Mouse (Mus musculus) liver, embryonic 14.5 days (tissue): Measurements from ENCODE around the gene Pwwp2b. TPM values are rescaled to one million over a fixed set of nuclear protein-coding genes. Genes with fewer than 3 reads are reported as not detected.

Experiments
- ATAC-seq: fragments of 200-750 bp; cut with Nextera tagmentation; 2 replicates; pipeline ENCODE4 v1.8.0; 2017; ENCODE audit warnings: moderate number of reproducible peaks, mild to moderate bottlenecking, moderate library complexity; ENCODE audit not compliant: insufficient read depth
- DNase-seq, 3 experiments: peaks; one replicate each; pipeline ENCODE4 v3.0.0-alpha.2; 2012 to 2013; ENCODE audit warnings: low read depth in 3 of 3, low spot score in 3 of 3
- H3K27ac ChIP-seq: fragments of 300-500 bp; sonication (generic); 2 replicates; pipeline ENCODE4 v1.5.1; 2014; ENCODE audit warnings: moderate library complexity, mild to moderate bottlenecking, control low read depth, inconsistent platforms
- H3K27me3 ChIP-seq: fragments of 300-500 bp; sonication (generic); 2 replicates; pipeline ENCODE4 v1.6.1; 2014; ENCODE audit warnings: mild to moderate bottlenecking, low read length, moderate library complexity; ENCODE audit not compliant: control insufficient read depth, insufficient read depth
- H3K36me3 ChIP-seq: fragments of 300-500 bp; sonication (generic); replicated peaks from 2 replicates; pipeline ENCODE4 v1.6.1; 2014; ENCODE audit warnings: low read depth; ENCODE audit not compliant: control insufficient read depth, insufficient read depth
- H3K4me1 ChIP-seq, 2 experiments: fragments of 200-500 bp in 1 of 2; fragments of 300-500 bp in 1 of 2; sonication (generic) in 1 of 2; replicated peaks; 2 replicates each; pipeline ENCODE4 v1.6.1; 2012 to 2014; ENCODE audit warnings: antibody characterized with exemption in 1 of 2, inconsistent platforms in 1 of 2, low read length in 1 of 2; ENCODE audit not compliant: control insufficient read depth in 2 of 2, insufficient read depth in 2 of 2
- H3K4me2 ChIP-seq: fragments of 300-500 bp; sonication (generic); 2 replicates; pipeline ENCODE4 v1.6.1; 2014; ENCODE audit warnings: low read depth, mild to moderate bottlenecking, control low read depth, moderate library complexity
- H3K4me3 ChIP-seq, 2 experiments: fragments of 200-500 bp in 1 of 2; fragments of 300-500 bp in 1 of 2; sonication (generic) in 1 of 2; 2 replicates each; pipeline ENCODE4 v1.5.1; 2012 to 2014; ENCODE audit warnings: low read depth in 2 of 2, low read length in 2 of 2, mild to moderate bottlenecking in 2 of 2, control low read depth in 1 of 2, inconsistent platforms in 1 of 2, moderate library complexity in 1 of 2; ENCODE audit not compliant: insufficient read depth in 1 of 2
- H3K9ac ChIP-seq: fragments of 300-500 bp; sonication (generic); replicated peaks from 2 replicates; pipeline ENCODE4 v1.6.1; 2014; ENCODE audit warnings: mild to moderate bottlenecking, control low read depth, moderate library complexity
- H3K9me3 ChIP-seq: fragments of 300-500 bp; sonication (generic); 2 replicates; pipeline ENCODE4 v1.6.1; 2016; ENCODE audit warnings: low read length, mixed read lengths; ENCODE audit not compliant: control insufficient read depth
- CTCF ChIP-seq: IDR thresholded peaks from 2 replicates; pipeline ENCODE4 v1.5.1; 2016; ENCODE audit warnings: antibody characterized with exemption, low read depth, control low read depth
- EP300 ChIP-seq: IDR thresholded peaks from 2 replicates; pipeline ENCODE4 v1.6.1; 2016; ENCODE audit warnings: antibody characterized with exemption, low read depth
- WGBS: fragments of 180-500 bp; shearing (Covaris S2); extraction: QIAGEN DNeasy Blood & Tissue Kit; methylation state at CpG from one replicate; pipeline ENCODE4 v1.1.7; 2014; ENCODE audit not compliant: insufficient replicate concordance; 5-methylcytosine and 5-hydroxymethylcytosine counted together
- polyA plus RNA-seq, 2 experiments: library from polyadenylated mRNA; depleted of rRNA in 1 of 2; stranded (reverse) in 1 of 2; unstranded in 1 of 2; fragments of >200 nt; fragmentation: Nextera tagmentation in 1 of 2; extraction: Ambion mirVana in 1 of 2; gene quantifications; 2 replicates each; pipeline versions ENCODE4 v1.2.1 to v1.2.3; 2012 to 2014

Gene Pwwp2b
- polyA plus RNA-seq, 2 experiments: 1.0 to 1.3 TPM

GRCm38 (mm10) chr7:139239432-139239831 is 8.8 kb upstream of the Pwwp2b start:
- DNase-seq (no peak), ATAC-seq (no peak)
- Histone ChIP-seq H3K4me2 (no peak overlapping the region), H3K9ac (no peak overlapping the region), H3K27me3 (no peaks in the 10 kb centered on the region), H3K9me3 (no peaks in the 10 kb centered on the region), H3K4me1 (peaks cover 0 to 5% of the 10 kb centered on the region in 2 experiments; a peak in 1 of 4 replicates), H3K4me3 (no peak overlapping the region), H3K36me3 (no peaks in the 10 kb centered on the region), H3K27ac (no peak overlapping the region)
- WGBS: 50% methylated on average over 3 of the region's 3 CpGs
- TF ChIP-seq CTCF (no peak), EP300 (no peak)

GRCm38 (mm10) chr7:139246086-139246485 is 2.2 kb upstream of the Pwwp2b start:
- TF ChIP-seq EP300 (no peak), CTCF (no peak)
- Histone ChIP-seq H3K27ac (no peak overlapping the region), H3K27me3 (peaks cover 19% of the 10 kb centered on the region)

GRCm38 (mm10) chr7:139246931-139247880 is 1.1 kb upstream of the Pwwp2b start:
- H3K9ac ChIP-seq: 0 out of 2 replicates have a peak overlapping the region, but pooled peaks have one; percentile 9
- peak; percentile 45 for ATAC-seq
- H3K27me3 ChIP-seq: peaks cover 19% of the 10 kb centered on the region
- WGBS: 11% methylated on average over 38 of the region's 38 CpGs
- no peaks in the 10 kb centered on the region for H3K9me3 ChIP-seq
- peak overlapping the region; percentile 74 for H3K4me2 ChIP-seq
- no peak for DNase-seq
- peaks cover 6 to 13% of the 10 kb centered on the region in 2 experiments for H3K4me1 ChIP-seq
- peak overlapping the region; percentile 58 to 67 for H3K4me3 ChIP-seq
- TF ChIP-seq EP300 (no peak), CTCF (no peak)
- no peak overlapping the region for H3K27ac ChIP-seq
- no peaks in the 10 kb centered on the region for H3K36me3 ChIP-seq

More at GRCm38 (mm10) chr7:139246086-139246485, 2.2 kb upstream of the Pwwp2b start:
- Histone ChIP-seq H3K9ac (no peak overlapping the region), H3K36me3 (no peaks in the 10 kb centered on the region), H3K4me3 (no peak overlapping the region), H3K4me1 (peaks cover 6 to 11% of the 10 kb centered on the region in 2 experiments), H3K9me3 (no peaks in the 10 kb centered on the region), H3K4me2 (no peak overlapping the region)
- ATAC-seq: no peak
- no peak for DNase-seq
- WGBS: 64% methylated on average over 5 of the region's 5 CpGs

- no peaks in the 10 kb centered on the region for H3K36me3 ChIP-seq
- TF ChIP-seq EP300 (no peak), CTCF (no peak)
- peaks cover 6 to 16% of the 10 kb centered on the region in 2 experiments for H3K4me1 ChIP-seq
- H3K9me3 ChIP-seq: no peaks in the 10 kb centered on the region
- peak overlapping the region; percentile 74 for H3K4me2 ChIP-seq
- H3K4me3 ChIP-seq: peak overlapping the region; percentile 58 to 60
- peak overlapping the region; percentile 51 for H3K9ac ChIP-seq
- ATAC-seq (no peak), DNase-seq (no peak)
- peaks cover 19% of the 10 kb centered on the region for H3K27me3 ChIP-seq
- H3K27ac ChIP-seq: no peak overlapping the region
- WGBS: under 1% methylated on average over 45 of the region's 45 CpGs
Observed at GRCm38 (mm10) chr7:139248615-139249405, 528 bp downstream of the Pwwp2b start.
